Mouse (Mus musculus) CD4-positive, CD25-positive, alpha-beta regulatory T cell, adult 2 months (primary cell): Measurements from ENCODE around the gene Plac8.

Experiments used
- DNase-seq: peaks from one replicate; pipeline ENCODE4 v3.0.0-alpha.2; 2012; ENCODE audit warnings: low read depth, low spot score

The Plac8 gene

DNA sequence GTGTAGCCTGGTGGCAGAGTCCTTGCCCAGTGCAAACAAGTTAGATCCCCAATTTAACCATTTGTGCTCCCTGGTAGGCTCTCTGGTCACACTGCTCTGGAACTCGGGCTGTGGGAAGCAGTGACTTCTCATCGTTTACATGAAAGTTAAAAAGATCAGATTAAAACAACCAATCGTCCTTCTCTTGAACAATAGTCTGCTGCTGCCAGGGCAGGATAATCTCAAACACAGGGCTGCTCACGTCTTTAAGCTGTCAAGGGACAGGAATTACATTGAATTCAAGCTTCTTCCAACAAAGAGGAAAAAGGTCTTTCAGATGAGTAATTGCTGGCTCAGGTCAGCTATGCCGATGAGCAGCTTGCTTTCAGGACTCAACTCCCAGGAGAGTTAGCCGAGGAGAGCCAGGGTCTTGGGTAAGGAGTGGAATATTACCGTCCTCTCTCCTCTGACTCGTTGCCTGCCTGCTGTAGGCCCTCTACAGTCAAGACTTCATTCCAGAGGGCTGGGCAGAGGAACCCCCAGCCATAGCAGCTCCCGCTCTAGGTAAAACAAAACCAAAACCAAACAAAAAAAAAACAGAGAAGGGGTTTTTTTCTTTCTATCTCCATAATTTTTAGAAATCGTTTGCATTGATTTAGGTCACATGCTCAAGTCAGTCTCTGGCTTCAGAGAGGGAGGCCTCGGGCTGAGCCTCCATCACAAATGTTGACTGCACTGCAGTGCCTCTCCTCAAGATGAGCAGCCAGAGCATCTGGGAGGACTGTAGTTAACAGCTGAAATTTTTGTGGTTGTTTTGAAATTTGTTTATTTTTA, 9.8 kb upstream of the Plac8 start:
- DNase-seq: no peak

GRCm38 (mm10) chr5:100578863-100579411, 6.9 kb upstream of the Plac8 start:
- no peak for DNase-seq

DNA sequence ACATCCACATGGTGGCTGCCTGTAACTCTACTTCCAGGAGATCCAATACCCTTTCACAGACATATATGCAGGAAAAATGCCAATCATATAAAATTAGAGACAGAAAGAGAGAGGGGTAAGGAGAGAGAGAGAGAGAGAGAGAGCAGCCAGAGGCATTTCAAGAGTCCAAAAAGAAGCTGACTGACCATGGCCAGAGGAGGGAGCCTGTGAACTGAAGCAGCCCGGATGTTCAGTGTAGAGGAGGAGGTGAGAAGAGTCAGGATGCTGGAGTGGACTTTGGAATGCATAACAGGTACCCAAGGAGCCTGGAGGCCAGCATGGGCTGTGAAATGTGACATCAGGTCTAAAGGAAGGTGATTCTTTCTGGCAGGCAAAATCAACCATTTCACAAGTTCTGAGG, 2.7 kb upstream of the Plac8 start:
- DNase-seq: no peak

- DNase-seq: peak; percentile 27
Measured at GRCm38 (mm10) chr5:100573256-100573655, 1.2 kb upstream of the Plac8 start.

DNA sequence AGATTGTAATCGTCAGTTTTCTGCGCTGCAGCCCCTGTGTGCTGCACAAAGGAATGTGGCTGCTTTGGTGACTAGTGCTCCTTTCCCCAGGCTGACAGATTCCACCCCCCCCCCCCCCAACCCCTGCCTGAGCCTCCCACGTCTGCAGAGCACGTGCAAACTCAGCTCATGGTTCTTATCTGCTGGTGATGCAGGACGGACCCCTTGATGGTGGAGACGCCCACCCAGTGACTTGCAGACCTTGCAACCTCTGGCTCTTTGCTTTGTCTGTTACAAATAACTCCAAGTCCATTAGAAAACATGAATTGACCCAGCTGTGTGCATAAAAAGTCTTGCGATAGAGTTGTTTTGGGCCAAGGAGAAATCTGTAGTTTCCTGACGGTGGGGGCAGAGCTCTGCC, 1.3 kb downstream of the Plac8 start:
- no peak for DNase-seq

- DNase-seq: no peak
Measured at GRCm38 (mm10) chr5:100569997-100570595, 1.9 kb downstream of the Plac8 start.

GRCm38 (mm10) chr5:100569250-100569934, 2.7 kb downstream of the Plac8 start:
- DNase-seq: peak; percentile 32

DNA sequence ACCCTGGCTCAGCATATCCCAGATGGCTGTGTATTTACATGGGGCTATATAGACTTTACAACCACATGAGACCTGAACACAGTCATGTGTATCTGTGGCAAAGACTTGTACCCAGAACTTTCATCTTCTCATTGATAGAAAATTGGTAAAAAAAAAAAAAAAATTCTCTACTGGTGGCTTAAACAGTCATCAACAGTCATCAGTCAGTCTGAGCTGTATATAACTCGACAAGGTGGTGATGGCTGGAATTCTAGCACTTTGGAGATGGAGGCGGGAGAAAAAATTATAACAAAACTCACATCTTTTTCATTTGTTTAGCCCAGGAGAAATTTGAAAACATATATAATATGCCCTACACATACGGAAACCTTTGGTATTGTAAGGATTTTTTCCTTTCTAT, 3.2 kb downstream of the Plac8 start:
- no peak for DNase-seq

GRCm38 (mm10) chr5:100568177-100568576, 3.9 kb downstream of the Plac8 start:
- DNase-seq: no peak

GRCm38 (mm10) chr5:100567258-100568032, 4.6 kb downstream of the Plac8 start:
- no peak for DNase-seq

GRCm38 (mm10) chr5:100566798-100567197, 5.2 kb downstream of the Plac8 start:
- DNase-seq: no peak

DNA sequence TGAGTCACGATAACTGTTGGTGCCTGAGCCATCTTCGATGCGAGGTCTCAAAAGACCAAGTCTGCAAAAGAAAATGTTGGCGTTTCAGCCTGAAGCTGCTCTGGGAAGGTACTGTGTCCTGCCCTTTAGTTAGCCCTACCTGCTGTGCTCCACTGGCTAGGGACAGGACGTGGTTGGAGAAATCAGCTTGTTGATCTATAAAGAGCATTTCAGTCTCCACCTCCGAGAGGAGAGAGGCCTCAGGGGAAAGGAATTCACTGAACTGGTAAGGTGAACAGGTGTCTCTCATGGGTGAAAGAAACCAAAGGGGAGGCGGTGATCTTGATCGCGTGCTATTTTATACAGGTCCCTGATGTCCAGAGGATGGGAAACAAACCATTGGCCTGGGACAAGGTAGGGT, 9.3 kb downstream of the Plac8 start:
- DNase-seq: no peak

- DNase-seq: no peak
Measured at GRCm38 (mm10) chr5:100559357-100559756, 12.7 kb downstream of the Plac8 start.

GRCm38 (mm10) chr5:100558783-100559182, 13.3 kb downstream of the Plac8 start:
- peak; percentile 24 for DNase-seq

- no peak for DNase-seq
Measured at GRCm38 (mm10) chr5:100557537-100557936, 14.5 kb downstream of the Plac8 start.

DNA sequence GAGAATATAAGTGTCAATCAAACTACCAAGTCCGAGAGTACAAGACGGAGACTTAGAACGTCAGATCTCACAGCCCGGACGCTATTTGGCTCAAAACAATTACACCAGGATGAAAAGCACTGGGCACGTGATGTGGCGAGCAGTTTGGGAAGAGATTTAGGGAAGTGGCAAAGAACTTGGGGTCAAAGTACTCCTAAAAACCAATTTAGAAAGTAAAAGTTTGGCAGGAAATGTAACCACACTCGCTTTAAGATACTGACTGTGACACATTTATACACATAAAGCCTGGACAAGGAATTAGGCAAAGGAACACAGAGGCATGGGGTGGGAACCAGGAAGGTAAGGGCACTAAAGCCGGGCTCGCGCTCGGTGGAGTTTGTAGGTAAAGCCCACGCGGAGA, 15.0 kb downstream of the Plac8 start:
- DNase-seq: no peak

DNA sequence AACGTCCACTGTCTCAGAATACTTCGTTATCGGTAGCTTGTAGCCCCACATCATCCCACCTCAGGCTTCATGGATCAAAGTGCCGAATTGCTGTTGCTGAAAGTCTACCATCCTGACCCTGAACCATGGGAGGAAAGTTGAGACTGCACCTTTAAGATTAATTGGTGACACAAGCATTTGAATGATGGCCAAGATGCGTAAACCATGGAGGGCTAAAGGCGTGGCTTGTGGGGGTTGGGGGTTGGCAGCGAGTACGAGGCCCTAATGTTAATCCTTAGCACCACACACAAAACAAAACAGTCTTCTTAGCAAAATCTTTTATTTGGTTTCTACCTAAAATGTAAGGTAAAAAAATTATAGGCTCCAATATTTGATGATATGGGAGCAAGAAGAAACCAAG, 18.6 kb downstream of the Plac8 start:
- no peak for DNase-seq

GRCm38 (mm10) chr5:100551952-100552351, 20.1 kb downstream of the Plac8 start:
- no peak for DNase-seq

- no peak for DNase-seq
Measured at GRCm38 (mm10) chr5:100550151-100550550, 21.9 kb downstream of the Plac8 start.

GRCm38 (mm10) chr5:100549311-100549710, 22.7 kb downstream of the Plac8 start:
- no peak for DNase-seq

- DNase-seq: no peak
Measured at GRCm38 (mm10) chr5:100548236-100548635, 23.8 kb downstream of the Plac8 start.
